In the genomic region with DNA sequence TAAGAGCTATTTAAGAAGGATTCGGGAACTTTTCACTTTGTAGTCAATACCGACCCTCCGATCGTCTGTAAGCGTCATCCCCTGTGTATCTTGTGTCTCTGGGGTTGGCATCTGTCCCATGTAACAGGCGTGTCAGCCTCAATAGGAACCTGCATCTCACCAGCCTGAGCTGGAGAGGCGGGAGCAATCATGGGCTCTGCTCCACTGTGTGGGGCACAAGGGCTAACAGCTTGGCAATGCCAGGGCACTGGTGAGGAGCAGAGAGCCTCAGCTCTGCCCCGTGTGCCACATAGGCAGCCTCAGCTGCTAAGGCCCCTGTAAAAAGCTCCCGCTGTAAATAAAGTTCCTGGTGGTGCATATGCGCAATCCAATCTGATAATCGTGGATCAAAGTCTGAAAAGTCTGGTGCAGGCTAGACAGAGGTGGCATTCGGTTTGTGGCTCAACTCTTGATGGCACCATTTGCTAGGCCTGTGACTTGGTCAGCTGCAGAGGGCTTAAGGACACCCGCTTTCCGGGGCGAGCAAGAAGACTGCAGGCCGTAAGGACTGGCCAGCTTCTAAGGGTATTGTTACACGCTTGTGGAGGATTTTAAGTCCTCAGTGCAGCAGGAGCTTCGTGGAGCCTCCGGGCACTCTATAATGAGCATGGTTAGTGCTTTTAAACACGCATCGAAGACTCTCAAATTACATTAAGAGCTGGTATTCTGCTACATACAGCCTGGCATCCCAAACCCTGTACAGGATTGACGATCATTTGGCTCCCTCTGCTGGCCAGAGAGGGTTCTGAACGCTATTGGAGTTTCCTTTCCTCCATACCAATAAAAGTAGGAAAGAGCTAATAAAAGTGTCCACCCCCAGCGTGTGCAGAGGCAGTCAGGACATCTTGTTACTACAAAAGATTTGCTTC, we compare ENCODE assay signal across 9 mouse cellular contexts. TPM values are rescaled to one million over a fixed set of nuclear protein-coding genes. Genes with fewer than 3 reads are reported as not detected.
DNase-seq lines count a peak whose midpoint lies in the region; ATAC-seq and TF ChIP-seq lines count a peak whose summit lies in the region.
"Had no signal": no experiment of that assay in that cellular context is flagged by ENCODE, and none has a peak within 500 bp of the region (broad histone marks: within the 10 kb centered on the region; RNA-seq: fewer than 3 reads in every experiment).

No protein-coding gene starts in this region.

- H3K27ac ChIP-seq in heart, embryonic 15.5 days, result no peak overlapping the region
- no peak overlapping the region for H3K27ac ChIP-seq in liver, embryonic 14.5 days
- peak overlapping the region; percentile 50 for H3K27ac ChIP-seq in neural tube, embryonic 13.5 days (replicated peaks)
- H3K27ac ChIP-seq in testis, adult 2 months (ENCODE audit: control insufficient read depth, insufficient read depth, low read depth, low read length), result no peak overlapping the region

- TF ChIP-seq EP300 in liver, embryonic 14.5 days (IDR thresholded peaks at IDR 0.05; ENCODE audit: low read depth), result no peak

- H3K4me3 ChIP-seq in heart, embryonic 15.5 days, result 0 out of 2 replicates have a peak overlapping the region, but pooled peaks have one; percentile 2
- no peak overlapping the region for H3K4me3 ChIP-seq in liver, embryonic 14.5 days (ENCODE audit: insufficient read depth in 1 of 2, low read depth in 2 of 2, low read length in 2 of 2)
- no peak overlapping the region for H3K4me3 ChIP-seq in neural tube, embryonic 13.5 days
- no peak overlapping the region for H3K4me3 ChIP-seq in testis, adult 2 months (ENCODE audit: control insufficient read depth, low read depth, low read length)
- H3K4me3 ChIP-seq: erythroblast, embryonic 14.5 days had no signal

- TF ChIP-seq CTCF in liver, embryonic 14.5 days (IDR thresholded peaks at IDR 0.05; ENCODE audit: low read depth), result peak; percentile 87
- TF ChIP-seq CTCF in testis, adult 2 months (IDR thresholded peaks at IDR 0.05; ENCODE audit: control insufficient read depth, insufficient read depth, insufficient replicate concordance, low read depth, low read length), result peak; percentile 29; the same call in 1 of the 2 replicates

- ATAC-seq in heart, embryonic 15.5 days (replicated peaks; ENCODE audit: insufficient number of reproducible peaks, insufficient read depth, low FRiP score, low read depth), result peak; percentile 48; the same call in 1 of the 2 replicates
- ATAC-seq in liver, embryonic 14.5 days (ENCODE audit: insufficient read depth), result peak; percentile 61; the same call in 1 of the 2 replicates
- peak; percentile 84 for ATAC-seq in neural tube, embryonic 13.5 days (ENCODE audit: low read depth)

- H3K9ac ChIP-seq in heart, embryonic 15.5 days, result no peak overlapping the region
- no peak overlapping the region for H3K9ac ChIP-seq in liver, embryonic 14.5 days (replicated peaks)
- peak overlapping the region; percentile 35 for H3K9ac ChIP-seq in neural tube, embryonic 13.5 days

- DNase-seq in CD4-positive, CD25-positive, alpha-beta regulatory T cell, adult 2 months (ENCODE audit: low read depth, low spot score), result peak; percentile 89
- DNase-seq in brain, embryonic 18.5 days (ENCODE audit: low read depth, low spot score), result peak; percentile 66
- peak; percentile 42 for DNase-seq in fibroblast of lung, adult 2 months (ENCODE audit: low read depth)
- DNase-seq in kidney, postnatal 14 days, result peak; percentile 81
- peak; percentile 49 to 60 (median 57) for DNase-seq in liver, embryonic 14.5 days (ENCODE audit: low read depth in 3 of 3, low spot score in 3 of 3)

- 51% methylated on average over 24 of the region's 24 CpGs for WGBS in heart, embryonic 15.5 days
- WGBS in liver, embryonic 14.5 days (ENCODE audit: insufficient replicate concordance), result 48% methylated on average over 24 of the region's 24 CpGs
- WGBS in neural tube, embryonic 13.5 days, result 36% methylated on average over 24 of the region's 24 CpGs

- H3K27me3 ChIP-seq in heart, embryonic 15.5 days, result no peaks in the 10 kb centered on the region
- peaks cover 8% of the 10 kb centered on the region for H3K27me3 ChIP-seq in liver, embryonic 14.5 days (ENCODE audit: control insufficient read depth, insufficient read depth, low read length)
- H3K27me3 ChIP-seq in neural tube, embryonic 13.5 days, result no peaks in the 10 kb centered on the region
- H3K27me3 ChIP-seq in testis, adult 2 months (ENCODE audit: control insufficient read depth, insufficient read depth, low read length), result no peaks in the 10 kb centered on the region

- TF ChIP-seq POLR2A in testis, adult 2 months (IDR thresholded peaks at IDR 0.05; ENCODE audit: control insufficient read depth, low read depth, low read length), result no peak

- H3K4me2 ChIP-seq in heart, embryonic 15.5 days, result peak overlapping the region; percentile 50
- H3K4me2 ChIP-seq in liver, embryonic 14.5 days (ENCODE audit: low read depth), result no peak overlapping the region
- H3K4me2 ChIP-seq in neural tube, embryonic 13.5 days, result no peak overlapping the region; the same call in 1 of the 2 replicates

- H3K9me3 ChIP-seq in heart, embryonic 15.5 days (replicated peaks), result no peaks in the 10 kb centered on the region
- no peaks in the 10 kb centered on the region for H3K9me3 ChIP-seq in liver, embryonic 14.5 days (ENCODE audit: control insufficient read depth, low read length)
- no peaks in the 10 kb centered on the region for H3K9me3 ChIP-seq in neural tube, embryonic 13.5 days

- no peaks in the 10 kb centered on the region for H3K36me3 ChIP-seq in heart, embryonic 15.5 days
- H3K36me3 ChIP-seq in liver, embryonic 14.5 days (replicated peaks; ENCODE audit: control insufficient read depth, insufficient read depth, low read depth), result no peaks in the 10 kb centered on the region
- H3K36me3 ChIP-seq in neural tube, embryonic 13.5 days, result no peaks in the 10 kb centered on the region
- no peaks in the 10 kb centered on the region for H3K36me3 ChIP-seq in testis, adult 2 months (ENCODE audit: control insufficient read depth, insufficient read depth, low read length)

- peaks cover 22% of the 10 kb centered on the region for H3K4me1 ChIP-seq in heart, embryonic 15.5 days (replicated peaks)
- no peaks in the 10 kb centered on the region for H3K4me1 ChIP-seq in liver, embryonic 14.5 days (replicated peaks; ENCODE audit: control insufficient read depth in 2 of 2, insufficient read depth in 2 of 2, low read length in 1 of 2)
- peaks cover 34% of the 10 kb centered on the region for H3K4me1 ChIP-seq in neural tube, embryonic 13.5 days (replicated peaks)
- H3K4me1 ChIP-seq in testis, adult 2 months (ENCODE audit: control insufficient read depth, insufficient read depth, low read length), result peaks cover 9% of the 10 kb centered on the region

RNA-seq across cellular contexts. Expression of gene Cdc42ep4, which starts 59.2 kb away (rescaled TPM):
- polyA plus RNA-seq in heart, embryonic 15.5 days (2015; fragmentation: Nextera tagmentation; extraction: Ambion mirVana), result 21.2 and 32.3 TPM in 2 replicates
- polyA plus RNA-seq in liver, embryonic 14.5 days (2012; rRNA removed), result 8.7 and 9.0 TPM in 2 replicates
- 10.0 and 10.7 TPM in 2 replicates for polyA plus RNA-seq in liver, embryonic 14.5 days (2014; fragmentation: Nextera tagmentation; extraction: Ambion mirVana)
- 54.6 and 58.9 TPM in 2 replicates for polyA plus RNA-seq in neural tube, embryonic 13.5 days (2015; fragmentation: Nextera tagmentation; extraction: Ambion mirVana)
- 27.4 and 29.4 TPM in 2 replicates for polyA plus RNA-seq in testis, adult 2 months (2012; rRNA removed)
